Mouse (Mus musculus): ENCODE measurements around the gene Cast.

DNA sequence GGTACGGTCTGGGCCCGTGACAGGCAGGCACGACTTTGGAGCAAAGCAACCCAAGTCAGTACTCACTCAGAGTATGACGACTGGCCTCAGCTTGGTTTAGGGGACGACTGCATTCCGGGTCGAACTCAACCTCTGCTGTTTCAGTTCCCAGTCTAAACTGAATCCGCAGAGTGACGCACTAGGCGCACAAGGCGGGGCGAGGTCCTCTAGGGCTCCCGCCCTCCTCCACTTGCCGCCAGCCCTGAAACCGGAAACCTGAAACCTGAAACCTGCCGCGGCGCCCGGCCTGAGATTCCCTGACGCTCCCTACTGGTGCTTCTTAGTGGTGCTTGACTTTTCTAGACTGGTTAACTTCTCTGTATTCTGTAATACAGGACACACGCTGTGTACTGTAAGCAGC is 38.1 kb downstream of the Cast start:
- TF ChIP-seq GATA1 (IDR thresholded peaks at IDR 0.05; ENCODE audit: low read length) (no peak), TAL1 (IDR thresholded peaks at IDR 0.05; ENCODE audit: low read length) (no peak)
